Mouse (Mus musculus) mouse trophoblast stem cell (cell line): ENCODE measurements around the gene Fam129a.

Source experiments
- in situ Hi-C, 2 experiments: fragments of 300-500 bp; cut with MseI, MboI; formaldehyde crosslinking; loops; 2 replicates in 1 of 2; 3 replicates in 1 of 2; pipeline ENCODE4 v1.15.1; 2025

Fam129a gene

DNA sequence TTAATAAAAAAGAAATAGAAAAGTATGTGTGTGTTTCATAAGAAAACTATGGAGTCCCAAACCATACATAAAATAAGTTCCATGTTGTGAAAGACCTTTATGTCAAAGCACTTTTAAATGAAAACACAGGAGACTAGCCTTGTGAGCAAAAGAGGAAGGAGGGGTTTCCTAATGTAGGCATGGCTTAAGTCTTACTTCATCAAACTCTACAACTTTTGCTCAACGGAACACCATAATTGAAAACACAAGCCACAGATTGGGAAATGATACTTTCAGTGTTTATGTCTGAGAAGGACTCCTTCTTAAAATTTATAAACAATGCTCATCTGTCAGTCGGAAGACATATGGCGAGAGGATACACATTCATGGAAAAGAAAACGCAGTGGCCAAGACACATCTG lies 54.3 kb downstream of the Fam129a start:
- in situ Hi-C loops = no loop called here

DNA sequence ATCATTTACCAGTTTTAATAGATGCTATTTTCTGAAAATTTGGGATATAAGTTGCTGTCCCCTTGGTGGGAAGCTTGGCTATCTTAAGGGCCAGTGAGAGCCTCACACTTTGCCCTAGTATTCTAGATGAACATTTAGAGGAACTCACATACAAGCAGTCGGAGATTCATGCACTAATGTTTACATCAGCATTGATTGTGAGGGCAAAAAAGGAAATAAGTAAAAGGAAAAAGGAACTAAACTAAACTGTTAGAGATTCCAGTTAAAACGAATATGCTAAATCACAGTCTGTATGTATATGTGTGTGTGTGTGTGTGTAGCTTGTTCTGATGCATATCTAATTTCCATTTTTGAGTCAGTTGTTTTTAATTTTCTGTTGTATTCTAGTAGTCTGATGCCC lies 54.7 kb downstream of the Fam129a start:
- in situ Hi-C loops = no loop called here

DNA sequence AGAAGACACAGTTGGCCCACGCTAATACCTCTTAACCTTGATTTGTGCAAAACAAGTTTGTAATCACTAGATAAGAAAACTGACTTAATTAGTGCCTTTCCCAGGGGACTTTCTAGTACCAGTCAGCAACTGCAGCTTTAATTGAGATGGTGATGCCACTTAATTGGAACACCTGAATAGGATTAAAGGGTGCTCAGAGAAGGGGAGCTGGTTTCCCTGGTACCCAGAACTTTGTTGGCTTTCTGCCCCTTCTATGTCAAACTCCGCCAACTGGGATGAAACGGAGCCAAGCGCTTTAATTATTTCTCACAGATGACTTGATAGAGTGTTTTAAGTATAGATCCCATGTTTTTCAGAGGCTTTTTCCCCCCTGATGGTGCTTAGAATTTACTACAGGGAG lies 55.6 kb downstream of the Fam129a start:
- in situ Hi-C loops = no loop called here

DNA sequence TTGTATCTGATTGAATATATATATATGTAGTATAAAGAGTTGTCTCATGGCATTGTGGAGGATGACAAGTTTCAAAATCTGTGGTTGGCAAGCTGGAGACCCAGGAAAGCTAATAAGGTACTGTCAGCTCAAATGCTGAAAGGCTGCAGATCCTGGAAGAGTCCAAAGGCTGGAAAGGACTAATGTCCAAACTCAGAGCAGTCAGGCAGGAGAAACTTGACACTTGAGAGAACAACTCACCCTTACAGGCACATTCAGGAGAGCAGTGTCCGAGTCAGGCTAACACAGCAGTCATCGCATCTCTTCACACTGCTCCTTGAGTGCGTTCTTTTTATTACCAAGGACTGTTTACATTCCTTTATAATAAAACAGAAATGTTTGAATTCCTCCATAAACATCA lies 56.2 kb downstream of the Fam129a start:
- in situ Hi-C loops = no loop called here

DNA sequence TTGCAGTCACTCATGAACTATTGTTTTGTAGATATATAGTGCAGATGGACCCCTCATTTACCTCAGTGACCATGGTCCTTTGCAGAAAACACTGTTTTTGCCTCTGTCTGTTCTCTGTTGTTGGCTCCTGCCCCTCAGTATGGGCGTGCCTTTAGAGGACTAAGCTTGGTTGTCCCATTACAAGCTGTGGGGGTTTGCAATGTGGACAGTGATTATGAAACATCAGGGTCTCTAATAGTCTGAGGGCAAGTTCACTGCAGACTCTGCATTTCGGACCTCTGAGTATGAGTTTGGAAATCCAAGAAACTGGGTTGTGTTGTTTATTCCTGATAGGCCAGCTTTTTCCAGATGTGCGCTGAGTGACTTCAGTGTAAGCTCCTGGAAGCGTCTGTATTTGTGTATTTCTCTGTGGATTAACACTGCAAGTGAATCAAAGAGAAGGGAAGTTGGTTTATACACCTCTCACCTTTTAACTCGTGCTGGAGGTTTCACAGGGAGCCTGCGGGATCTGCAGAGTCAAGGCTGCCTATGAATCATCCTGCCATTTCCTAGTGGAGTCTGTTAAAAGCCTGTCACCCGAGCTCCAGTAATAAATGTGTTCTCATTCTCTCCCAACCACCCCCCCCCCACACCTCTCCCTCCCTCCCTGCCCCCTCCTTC lies 58.7 kb downstream of the Fam129a start:
- in situ Hi-C loops = no loop called here

GRCm38 (mm10) chr1:151630251-151630628 lies 59.3 kb downstream of the Fam129a start:
- in situ Hi-C loops = no loop called here

- in situ Hi-C loops = no loop called here
These were observed 60.1 kb downstream of the Fam129a start for GRCm38 (mm10) chr1:151631061-151631460.

DNA sequence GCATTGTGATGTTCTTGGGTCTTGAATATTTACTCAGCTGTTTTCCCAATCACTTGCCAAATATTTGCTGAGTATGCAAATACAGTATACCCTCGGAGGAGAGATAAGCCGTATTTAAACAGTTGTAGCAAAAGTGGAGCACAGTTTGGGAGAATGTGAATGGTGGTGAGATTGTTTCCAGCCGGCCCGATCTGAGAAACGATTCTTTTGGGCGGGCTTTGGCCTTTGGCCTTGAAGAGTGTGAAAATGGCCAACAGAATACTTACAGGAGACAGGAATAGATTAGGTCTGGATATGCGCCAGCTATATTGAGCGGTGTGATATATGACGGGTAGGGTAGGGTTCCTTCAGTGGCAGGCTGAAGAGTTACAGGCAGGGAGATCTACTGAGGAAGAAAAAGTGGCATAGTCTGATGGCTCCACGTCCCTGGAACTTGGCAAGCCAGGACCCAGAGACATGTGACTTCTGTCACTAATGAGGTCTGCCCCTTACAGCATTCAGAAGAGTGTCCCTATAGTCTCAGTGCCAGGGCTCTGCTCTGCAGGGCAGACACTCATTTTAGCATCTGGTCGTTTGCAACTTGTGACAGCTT lies 60.8 kb downstream of the Fam129a start:
- in situ Hi-C loops = no loop called here

- in situ Hi-C loops = no loop called here
These were observed 61.8 kb downstream of the Fam129a start for GRCm38 (mm10) chr1:151632567-151633356.

GRCm38 (mm10) chr1:151636637-151637036 lies 65.7 kb downstream of the Fam129a start:
- in situ Hi-C loops = no loop called here

DNA sequence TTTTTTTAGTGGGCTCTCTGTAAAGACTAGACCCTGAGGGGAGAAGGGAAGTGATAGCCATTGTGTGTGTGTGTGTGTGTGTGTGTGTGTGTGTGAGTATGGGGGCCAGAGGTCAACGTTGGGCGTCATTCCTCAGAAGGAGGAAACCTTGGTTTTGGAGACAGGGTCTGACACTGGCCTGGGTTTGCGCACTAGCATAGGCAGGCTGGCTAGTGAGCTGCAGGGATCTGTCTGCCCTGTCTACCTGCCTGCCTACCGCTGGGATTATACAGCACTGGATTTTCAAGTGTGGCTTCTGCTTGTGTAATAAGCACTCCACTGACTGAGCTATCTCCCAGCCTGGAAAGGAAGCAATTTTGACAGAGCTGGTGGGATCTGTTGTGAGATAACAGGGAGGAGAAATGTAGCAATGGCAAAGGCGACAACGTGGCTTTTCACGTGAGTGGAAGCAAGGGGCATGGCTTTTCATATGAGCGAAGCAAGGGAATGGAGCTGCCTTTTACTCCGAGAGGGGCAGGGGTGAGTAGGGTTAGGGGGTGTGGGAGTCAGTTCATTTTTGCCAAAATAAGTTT lies 66.5 kb downstream of the Fam129a start:
- in situ Hi-C loops = no loop called here

DNA sequence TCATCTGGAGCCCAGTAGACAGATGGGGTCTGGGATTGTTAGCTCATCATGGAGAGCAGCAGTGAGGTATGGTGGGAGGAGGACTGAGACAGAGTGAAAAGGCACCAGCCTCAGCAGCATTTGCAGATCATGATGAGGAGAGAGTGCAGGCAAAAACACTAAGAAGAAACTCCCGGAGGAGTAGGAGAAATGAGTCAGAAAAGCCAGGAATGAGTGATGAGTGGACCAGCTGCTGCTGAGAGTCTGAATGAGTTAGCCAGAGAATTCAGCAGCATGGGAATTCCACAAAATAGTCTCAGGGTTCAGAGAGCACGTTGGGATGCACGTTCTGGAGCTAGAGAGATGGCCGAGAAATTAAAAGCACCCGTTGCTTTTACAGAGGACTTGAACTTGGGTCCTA lies 67.4 kb downstream of the Fam129a start:
- in situ Hi-C loops = no loop called here

GRCm38 (mm10) chr1:151638770-151639169 lies 67.8 kb downstream of the Fam129a start:
- in situ Hi-C loops = no loop called here

DNA sequence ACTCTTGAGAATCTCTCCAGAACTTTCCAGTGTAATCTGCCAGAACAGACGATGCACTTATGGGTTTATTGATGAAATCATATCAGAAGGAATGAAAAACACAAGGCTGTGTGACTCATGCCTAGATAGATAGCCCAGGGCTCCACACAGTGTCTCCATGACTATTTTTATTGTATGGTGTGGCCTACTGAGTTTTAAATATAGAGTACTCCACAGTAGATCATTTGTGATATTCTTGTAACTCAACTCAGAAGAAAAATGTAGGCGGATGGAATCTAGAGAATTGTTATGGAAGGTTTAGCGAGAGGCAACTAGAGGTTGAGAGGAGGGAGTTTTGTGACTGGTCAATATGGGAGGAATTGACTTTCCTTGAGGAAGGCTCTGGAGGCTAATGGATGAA lies 75.4 kb downstream of the Fam129a start:
- in situ Hi-C loops = no loop called here

- in situ Hi-C loops = no loop called here
These were observed 77.1 kb downstream of the Fam129a start for GRCm38 (mm10) chr1:151648099-151648498.

- in situ Hi-C loops = no loop called here
These were observed 86.1 kb downstream of the Fam129a start for GRCm38 (mm10) chr1:151657042-151657605.

DNA sequence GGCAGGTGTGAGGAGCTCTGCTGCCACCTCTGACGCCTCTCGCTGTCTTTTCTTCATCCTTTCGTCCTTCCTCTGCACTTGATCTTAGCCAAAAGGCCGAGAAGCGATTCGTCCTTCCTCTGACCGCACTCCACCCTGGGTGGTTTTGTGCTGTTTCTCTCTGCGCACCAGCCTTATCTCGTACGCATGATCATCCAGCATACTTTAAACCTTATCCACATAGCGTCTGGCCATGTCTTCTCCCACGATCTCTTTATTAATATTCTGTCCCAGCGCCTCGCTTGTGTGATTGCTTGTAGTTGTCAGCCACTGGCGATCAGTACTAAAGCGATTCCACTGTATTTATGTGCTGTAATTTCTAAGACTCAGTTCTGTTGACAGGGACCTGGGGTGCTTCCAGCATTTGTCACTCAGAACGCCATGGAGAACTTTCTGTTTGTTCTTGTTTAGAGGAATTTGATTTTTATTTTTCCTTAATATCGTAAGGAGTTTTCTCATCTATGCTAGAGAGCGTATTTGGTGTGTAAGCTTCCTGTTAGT lies 87.4 kb downstream of the Fam129a start:
- in situ Hi-C loops = no loop called here

GRCm38 (mm10) chr1:151659636-151660035 lies 88.7 kb downstream of the Fam129a start:
- in situ Hi-C loops = no loop called here

DNA sequence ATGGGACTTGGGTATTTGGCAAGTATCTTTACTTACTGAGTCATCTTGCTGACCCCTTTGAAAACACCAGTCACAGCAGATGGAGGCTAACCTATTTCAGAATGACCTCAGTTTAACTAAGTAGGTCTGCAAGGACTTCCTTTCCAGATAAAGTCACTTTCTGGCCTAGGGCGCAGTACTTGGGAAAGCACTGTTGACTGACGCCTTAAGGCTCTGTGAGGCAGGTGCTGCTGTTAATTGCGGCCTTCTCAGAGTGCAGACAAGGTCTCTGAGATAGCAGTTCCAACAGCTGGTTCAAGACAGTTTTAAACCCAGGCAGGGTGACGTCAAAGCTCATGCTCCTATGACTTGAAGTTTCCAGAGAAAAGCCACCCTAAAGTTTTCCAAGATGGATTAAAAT lies 89.3 kb downstream of the Fam129a start:
- in situ Hi-C loops = no loop called here

DNA sequence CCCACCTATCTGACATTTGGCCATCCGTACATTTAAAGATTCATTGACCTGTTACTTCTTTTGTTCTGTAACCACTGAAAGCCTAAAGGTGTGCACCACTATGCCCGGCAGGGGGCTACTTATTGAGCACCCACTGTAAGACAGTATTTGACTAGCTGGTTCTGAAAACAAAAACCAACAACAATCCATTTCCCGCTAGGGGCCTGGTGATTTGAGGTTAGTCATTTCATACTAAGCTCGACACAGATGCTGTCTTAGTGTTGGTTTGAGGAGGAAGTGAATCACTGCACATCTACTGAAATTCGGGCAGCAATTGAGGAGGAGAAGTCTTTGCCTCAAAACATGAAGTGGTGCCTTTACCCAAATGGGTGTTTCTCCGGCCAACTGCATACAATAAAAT lies 89.9 kb downstream of the Fam129a start:
- in situ Hi-C loops = no loop called here

DNA sequence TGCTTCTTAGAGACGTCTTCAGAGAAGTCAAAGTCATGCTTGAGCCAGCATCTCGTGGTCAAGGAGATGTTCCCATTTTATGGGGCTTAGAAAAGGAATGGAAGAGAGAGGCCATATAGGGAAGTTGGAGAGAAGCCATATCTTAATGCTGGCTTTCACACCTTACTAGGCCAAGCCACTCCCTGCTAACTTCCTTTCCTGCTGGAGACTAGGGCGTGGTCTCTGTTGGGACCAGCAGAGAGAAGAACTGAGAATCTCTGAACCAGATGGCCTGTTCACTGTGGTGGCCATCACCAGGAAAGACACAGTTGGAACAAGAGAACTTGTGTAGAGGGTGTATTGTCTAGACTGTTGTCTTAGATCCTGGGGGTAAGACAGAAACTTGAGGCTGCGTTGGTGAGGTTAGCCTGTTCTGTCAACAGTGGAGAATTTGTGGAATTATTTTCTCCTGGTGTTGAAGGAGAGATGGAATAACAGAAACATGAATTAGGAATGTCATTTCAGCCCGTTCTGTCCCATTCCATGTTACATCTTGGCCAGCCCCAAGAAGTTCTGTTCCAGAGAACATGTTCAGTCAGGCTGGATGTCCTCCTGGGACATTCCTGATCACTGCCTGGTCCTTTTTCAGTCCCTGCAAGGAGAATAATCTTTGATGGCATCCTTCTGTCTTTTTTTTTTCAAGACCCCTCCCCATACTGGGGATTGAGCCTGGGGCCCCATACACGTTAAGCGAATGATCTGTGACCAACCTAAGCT lies 90.9 kb downstream of the Fam129a start:
- in situ Hi-C loops = no loop called here
